Mouse (Mus musculus) liver, embryonic 16.5 days (tissue): ENCODE measurements around the gene Pim1. TPM values are rescaled to one million over a fixed set of nuclear protein-coding genes. Genes with fewer than 3 reads are reported as not detected.
"Not testable (repeated sequence)": the region's sequence is repeated elsewhere in the genome, so short reads cannot be mapped to it uniquely, and the experiment has no call there.

Experiments
- ATAC-seq: fragments of 200-750 bp; cut with Nextera tagmentation; 2 replicates; pipeline ENCODE4 v1.8.0; 2017; ENCODE audit warnings: low read depth, mild to moderate bottlenecking, moderate number of reproducible peaks, moderate library complexity
- H3K27ac ChIP-seq: fragments of 300-500 bp; sonication (generic); 2 replicates; pipeline ENCODE4 v1.5.1; 2014; ENCODE audit warnings: mild to moderate bottlenecking, low read length
- H3K27me3 ChIP-seq: fragments of 300-500 bp; sonication (generic); 2 replicates; pipeline ENCODE4 v1.6.1; 2014; ENCODE audit warnings: low read depth, low read length, mixed read lengths; ENCODE audit not compliant: control insufficient read depth, insufficient read depth
- H3K36me3 ChIP-seq: fragments of 300-500 bp; sonication (generic); 2 replicates; pipeline ENCODE4 v1.6.1; 2014; ENCODE audit warnings: mild to moderate bottlenecking; ENCODE audit not compliant: control insufficient read depth, insufficient read depth
- H3K4me1 ChIP-seq: fragments of 300-500 bp; sonication (generic); 2 replicates; pipeline ENCODE4 v1.6.1; 2014; ENCODE audit warnings: low read depth, low read length, mixed read lengths; ENCODE audit not compliant: control insufficient read depth
- H3K4me2 ChIP-seq: fragments of 300-500 bp; sonication (generic); 2 replicates; pipeline ENCODE4 v1.6.1; 2014; ENCODE audit warnings: low read depth, low read length, mixed read lengths
- H3K4me3 ChIP-seq: fragments of 300-500 bp; sonication (generic); 2 replicates; pipeline ENCODE4 v1.5.1; 2014; ENCODE audit warnings: low read depth, mild to moderate bottlenecking, low read length
- H3K9ac ChIP-seq: fragments of 300-500 bp; sonication (generic); 2 replicates; pipeline ENCODE4 v1.6.1; 2014; ENCODE audit warnings: low read depth, low read length
- H3K9me3 ChIP-seq: fragments of 300-500 bp; sonication (generic); replicated peaks from 2 replicates; pipeline ENCODE4 v1.6.1; 2016; ENCODE audit warnings: low read length; ENCODE audit not compliant: control insufficient read depth
- WGBS: fragments of 180-500 bp; shearing (Covaris S2); extraction: QIAGEN DNeasy Blood & Tissue Kit; methylation state at CpG from one replicate; pipeline ENCODE4 v1.1.7; 2014; ENCODE audit not compliant: insufficient replicate concordance; 5-methylcytosine and 5-hydroxymethylcytosine counted together
- polyA plus RNA-seq: library from polyadenylated mRNA; unstranded; fragments of >200 nt; fragmentation: Nextera tagmentation; extraction: Ambion mirVana; gene quantifications from 2 replicates; pipeline ENCODE4 v1.2.1, GENCODE M21; 2015

Gene Pim1
- polyA plus RNA-seq, 1 experiment from 2014 or later: 74.7 TPM

DNA sequence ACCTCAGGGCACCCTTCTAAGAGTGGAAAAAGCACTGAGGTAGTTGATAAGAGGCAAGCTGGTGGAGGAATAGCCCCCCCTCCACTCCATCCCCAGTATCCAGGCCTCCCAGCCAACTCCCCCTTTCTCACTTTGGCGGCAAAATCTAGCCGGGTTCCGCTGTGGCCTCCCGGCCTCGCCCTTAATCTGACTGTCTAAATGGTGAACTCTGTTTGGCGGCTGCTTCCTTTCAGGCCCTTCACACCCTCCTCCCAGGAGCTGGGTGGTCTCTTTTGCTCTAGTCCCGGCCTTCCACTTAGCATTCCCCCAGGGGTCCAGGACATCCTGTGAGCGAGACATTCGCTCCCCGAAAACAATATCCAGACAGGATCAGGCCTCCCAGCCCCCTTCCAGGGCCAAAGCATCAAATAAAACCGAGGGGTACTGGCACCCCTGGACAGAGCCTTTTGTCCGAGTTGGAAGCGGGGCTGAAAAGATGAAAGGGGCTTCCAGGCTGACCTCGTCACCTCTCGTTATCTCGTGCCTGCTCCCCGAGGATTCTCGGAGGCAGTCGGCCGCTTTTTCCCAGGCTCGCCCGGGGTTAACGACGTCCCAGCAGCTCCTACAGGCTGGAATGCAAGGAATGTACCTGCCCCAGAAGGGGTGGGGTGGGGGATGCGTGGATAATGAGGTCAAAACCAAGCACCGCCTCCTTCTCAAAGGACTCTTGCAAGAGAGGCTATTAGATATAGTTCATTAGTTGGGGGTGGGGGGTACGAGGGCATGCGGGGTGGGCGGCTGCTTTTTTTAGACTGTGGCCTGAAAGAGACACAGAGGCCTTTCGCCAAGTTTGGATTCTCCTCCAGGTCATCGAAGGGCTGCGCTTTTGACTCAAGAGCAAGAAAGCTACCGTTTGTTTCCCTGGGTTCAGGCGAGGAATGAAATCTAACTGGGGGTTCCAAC is 39.4 kb upstream of the Pim1 start:
- Histone ChIP-seq H3K27me3 (peaks cover 8% of the 10 kb centered on the region; the same call in 1 of the 2 replicates), H3K27ac (no peak overlapping the region), H3K36me3 (no peaks in the 10 kb centered on the region), H3K9ac (no peak overlapping the region), H3K9me3 (0 out of 2 replicates have a peak, but pooled peaks cover 5% of the 10 kb centered on the region), H3K4me1 (peaks cover 31% of the 10 kb centered on the region), H3K4me3 (no peak overlapping the region), H3K4me2 (no peak overlapping the region)
- no peak for ATAC-seq
- WGBS: 44% methylated on average over 34 of the region's 34 CpGs

DNA sequence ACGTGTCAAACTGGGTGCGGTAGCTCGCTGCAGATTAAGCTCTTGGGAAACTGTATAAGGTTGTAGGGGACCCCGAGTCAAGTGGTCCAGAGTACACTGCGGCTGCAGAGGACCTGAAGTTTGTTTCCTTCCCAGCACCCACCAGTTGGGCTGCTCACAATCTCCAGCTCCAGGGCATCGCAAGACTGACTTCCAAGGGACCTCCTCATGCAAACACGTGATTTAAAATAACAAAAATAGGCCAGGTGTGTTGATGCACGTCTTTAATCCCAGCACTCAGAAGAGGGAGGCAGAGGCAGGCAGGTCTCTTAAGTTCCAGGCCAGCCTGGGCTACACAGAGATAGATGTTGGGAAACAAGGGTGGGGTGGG is 38.7 kb upstream of the Pim1 start:
- WGBS: 60% methylated on average over 8 of the region's 8 CpGs
- Histone ChIP-seq H3K4me2 (no peak overlapping the region), H3K36me3 (no peaks in the 10 kb centered on the region), H3K9ac (no peak overlapping the region), H3K27me3 (peaks cover 8% of the 10 kb centered on the region; the same call in 1 of the 2 replicates), H3K4me1 (peaks cover 24% of the 10 kb centered on the region), H3K9me3 (0 out of 2 replicates have a peak, but pooled peaks cover 5% of the 10 kb centered on the region), H3K27ac (no peak overlapping the region), H3K4me3 (no peak overlapping the region)
- ATAC-seq: no peak

DNA sequence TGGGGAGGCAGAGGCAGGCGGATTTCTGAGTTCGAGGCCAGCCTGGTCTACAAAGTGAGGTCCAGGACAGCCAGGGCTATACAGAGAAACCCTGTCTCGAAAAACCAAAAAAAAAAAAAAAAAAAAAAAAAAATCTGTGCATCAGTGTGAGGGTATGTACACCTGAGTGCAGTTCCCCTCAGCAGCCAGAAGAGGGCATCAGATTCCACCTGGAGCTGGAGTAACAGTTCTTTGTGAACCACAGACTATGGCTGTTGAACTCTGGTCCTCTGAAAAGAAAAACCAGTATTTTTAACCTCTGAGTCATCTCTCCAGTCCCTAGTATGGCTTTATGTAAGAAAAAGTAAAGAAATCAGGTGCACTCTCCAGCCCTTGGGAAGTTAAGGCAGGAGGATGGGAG is 36.4 kb upstream of the Pim1 start:
- peaks cover 18% of the 10 kb centered on the region for H3K27me3 ChIP-seq
- ATAC-seq, H3K36me3 ChIP-seq, H3K27ac ChIP-seq, H3K4me2 ChIP-seq, H3K9ac ChIP-seq, H3K4me3 ChIP-seq, H3K9me3 ChIP-seq: not testable (repeated sequence)
- H3K4me1 ChIP-seq: peaks cover 14% of the 10 kb centered on the region
- WGBS: 83% methylated on average over 2 of the region's 3 CpGs

DNA sequence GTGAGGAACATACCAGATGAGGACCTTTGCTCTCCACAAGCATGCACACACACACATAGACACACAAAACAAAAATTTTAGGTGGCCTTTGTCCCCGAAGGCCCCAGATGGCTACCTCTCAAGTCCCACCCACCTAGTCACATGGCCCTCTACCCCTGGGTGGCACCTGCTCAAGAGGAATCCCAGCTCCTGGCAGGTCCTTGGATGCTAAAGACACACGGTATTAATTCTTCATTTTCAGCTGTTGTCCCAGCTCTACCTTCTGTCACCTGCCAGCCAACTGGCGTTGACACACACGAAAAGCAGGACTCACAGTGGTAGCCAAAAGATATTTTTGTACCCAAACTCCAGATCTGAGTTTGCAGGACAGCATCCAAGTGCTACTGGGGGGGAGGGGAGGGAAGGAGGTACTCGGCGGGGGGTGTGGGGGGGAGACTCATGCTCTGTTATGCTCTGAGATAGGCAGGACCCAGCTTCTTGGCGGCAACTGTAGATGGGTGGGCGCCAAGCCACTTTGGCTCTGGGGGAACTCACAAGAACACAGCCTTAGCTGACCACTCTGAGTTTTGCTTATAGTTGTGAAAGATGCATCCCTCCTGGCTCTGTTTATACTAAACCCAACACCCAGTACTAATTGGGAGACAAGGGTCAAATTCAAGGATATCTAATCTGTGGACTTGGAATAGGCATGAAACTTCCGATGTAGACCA is 35.0 kb upstream of the Pim1 start:
- Histone ChIP-seq H3K4me1 (peaks cover 8% of the 10 kb centered on the region), H3K27ac (no peak overlapping the region), H3K27me3 (peaks cover 33% of the 10 kb centered on the region), H3K9ac (no peak overlapping the region), H3K4me2 (no peak overlapping the region), H3K36me3 (no peaks in the 10 kb centered on the region), H3K9me3 (0 out of 2 replicates have a peak, but pooled peaks cover 5% of the 10 kb centered on the region), H3K4me3 (no peak overlapping the region)
- no peak for ATAC-seq
- WGBS: 78% methylated on average over 9 of the region's 9 CpGs

DNA sequence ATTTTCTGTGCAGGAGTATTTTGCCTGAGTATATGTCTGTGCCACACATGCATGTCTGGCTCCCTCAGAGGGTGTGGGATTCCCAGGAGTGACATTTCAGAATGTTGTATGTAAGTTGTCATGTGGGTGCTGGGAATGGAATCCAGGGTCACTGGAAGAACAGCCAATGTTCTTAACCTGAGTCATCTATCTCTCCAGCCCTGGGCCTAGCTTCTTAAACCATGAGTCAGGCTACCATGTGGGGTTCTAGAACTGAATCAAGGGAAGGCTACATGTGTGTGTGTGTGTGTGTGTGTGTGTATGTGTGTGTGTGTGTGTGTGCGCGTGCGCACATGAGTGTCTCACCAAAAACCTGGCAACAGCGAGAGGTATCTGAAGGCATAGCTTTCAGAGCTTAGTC is 34.1 kb upstream of the Pim1 start:
- Histone ChIP-seq H3K9ac (no peak overlapping the region), H3K4me2 (no peak overlapping the region), H3K27ac (no peak overlapping the region), H3K4me1 (peaks cover 3% of the 10 kb centered on the region), H3K36me3 (no peaks in the 10 kb centered on the region), H3K4me3 (no peak overlapping the region), H3K27me3 (peaks cover 36% of the 10 kb centered on the region), H3K9me3 (0 out of 2 replicates have a peak, but pooled peaks cover 5% of the 10 kb centered on the region)
- 84% methylated on average over 4 of the region's 4 CpGs for WGBS
- no peak; the same call in 1 of the 2 replicates for ATAC-seq

DNA sequence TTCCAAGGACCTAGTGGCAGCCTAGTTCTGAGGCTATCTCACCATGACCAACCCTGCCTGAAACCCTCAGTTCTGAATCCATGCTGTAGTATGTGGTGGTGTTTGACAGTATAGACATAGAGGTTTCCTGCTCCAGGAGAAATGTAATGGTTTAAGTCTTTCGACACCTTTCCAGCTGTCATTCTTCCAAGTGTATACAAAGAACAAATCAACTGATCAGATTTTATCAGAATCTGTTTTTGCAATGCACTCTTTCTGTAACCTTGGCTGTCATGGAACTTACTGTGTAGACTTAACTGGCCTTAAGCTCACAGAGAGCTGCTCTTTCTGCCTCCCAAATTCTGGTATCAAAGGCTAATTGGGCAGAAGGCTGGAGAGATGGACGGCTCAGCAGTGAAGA is 33.6 kb upstream of the Pim1 start:
- Histone ChIP-seq H3K4me2 (no peak overlapping the region), H3K27me3 (peaks cover 41% of the 10 kb centered on the region)
- 76% methylated on average over 2 of the region's 2 CpGs for WGBS

DNA sequence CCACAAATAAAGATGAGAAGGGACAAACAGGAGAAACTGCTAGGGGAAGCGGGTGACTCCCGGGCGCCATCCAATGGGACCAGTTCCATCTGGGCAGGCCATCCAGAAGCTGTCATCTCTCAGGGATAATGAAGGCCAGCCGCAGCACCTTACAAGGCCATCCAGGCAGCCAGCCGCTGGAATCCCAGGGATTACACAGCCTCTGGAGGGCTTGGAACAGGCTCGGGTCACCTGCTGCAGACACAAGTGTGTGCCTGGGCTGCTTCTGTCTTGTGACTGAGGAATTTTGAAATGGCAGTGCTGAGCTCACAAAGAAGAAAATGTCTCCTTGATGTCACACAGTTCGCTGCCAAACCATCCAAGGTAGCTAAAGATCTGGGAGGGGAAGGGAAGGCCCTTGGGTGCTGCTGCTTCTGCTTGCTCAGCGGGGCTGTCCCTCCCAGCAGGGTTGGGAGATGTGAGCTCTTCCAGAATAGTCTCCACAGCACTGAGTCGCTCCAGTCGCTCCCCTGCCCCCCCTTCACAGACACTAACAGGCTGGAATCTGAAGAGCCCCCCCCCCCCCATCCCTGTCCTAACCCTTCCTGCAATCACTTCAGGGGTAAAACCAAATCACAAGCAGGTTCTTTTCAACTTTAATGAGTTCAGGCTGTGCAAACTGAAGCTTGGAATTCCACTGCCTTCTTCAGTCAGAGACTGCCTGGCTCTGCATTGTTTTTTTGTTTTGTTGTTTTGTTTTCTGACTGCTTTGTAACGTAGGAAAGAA is 32.6 kb upstream of the Pim1 start:
- peaks cover 3% of the 10 kb centered on the region for H3K4me1 ChIP-seq
- H3K27me3 ChIP-seq: peaks cover 49% of the 10 kb centered on the region
- H3K9ac ChIP-seq: no peak overlapping the region
- 0 out of 2 replicates have a peak, but pooled peaks cover 5% of the 10 kb centered on the region for H3K9me3 ChIP-seq
- WGBS: 61% methylated on average over 11 of the region's 11 CpGs
- H3K27ac ChIP-seq: no peak overlapping the region
- no peak overlapping the region for H3K4me3 ChIP-seq
- no peak overlapping the region for H3K4me2 ChIP-seq
- ATAC-seq: no peak
- no peaks in the 10 kb centered on the region for H3K36me3 ChIP-seq

More for the DNA sequence above, 33.6 kb upstream of the Pim1 start:
- no peak overlapping the region for H3K4me3 ChIP-seq
- H3K36me3 ChIP-seq: no peaks in the 10 kb centered on the region
- H3K9ac ChIP-seq: no peak overlapping the region
- H3K4me1 ChIP-seq: peaks cover 3% of the 10 kb centered on the region
- no peak for ATAC-seq
- no peak overlapping the region for H3K27ac ChIP-seq
- H3K9me3 ChIP-seq: 0 out of 2 replicates have a peak, but pooled peaks cover 5% of the 10 kb centered on the region

DNA sequence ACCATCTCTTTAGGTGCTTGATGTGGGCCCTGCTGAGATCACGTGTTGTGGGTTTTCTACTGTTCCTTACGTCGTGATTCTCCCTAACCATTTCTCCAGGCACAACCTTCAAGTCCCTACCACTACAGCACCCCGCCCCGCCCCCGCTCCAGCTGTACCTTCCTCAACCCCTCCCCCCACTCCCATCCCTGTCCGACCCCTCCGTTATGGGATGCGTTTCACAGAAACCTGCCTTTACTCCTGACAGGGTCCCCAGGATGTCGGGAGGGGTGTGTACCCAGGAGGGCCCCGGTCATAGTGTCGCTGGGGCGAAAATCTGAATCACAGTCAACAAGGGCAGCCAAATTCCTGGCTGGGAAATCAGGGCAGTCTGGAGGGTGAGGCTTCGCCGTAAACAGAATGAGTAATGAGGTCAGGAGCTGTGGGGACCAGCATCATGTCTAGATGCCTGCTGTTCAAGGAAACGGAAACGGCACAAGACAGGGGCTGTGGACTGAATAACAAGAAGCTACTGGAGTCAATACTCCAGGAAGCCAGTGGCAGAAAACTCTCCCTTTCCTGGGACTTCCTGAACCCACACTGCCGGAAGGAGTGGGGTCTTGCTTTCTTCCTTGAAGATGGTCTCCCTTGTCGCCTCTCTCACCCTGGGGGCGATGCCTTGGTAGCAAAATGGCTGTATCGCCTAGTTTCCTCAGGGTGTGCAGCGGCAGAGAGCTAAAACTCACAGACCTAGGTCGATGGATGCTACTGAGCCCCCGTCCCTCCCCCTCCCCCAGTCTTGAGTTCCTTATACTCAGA is 31.0 kb upstream of the Pim1 start:
- H3K9ac ChIP-seq: no peak overlapping the region
- no peak overlapping the region; the same call in 1 of the 2 replicates for H3K27ac ChIP-seq

More for the DNA sequence above, 31.0 kb upstream of the Pim1 start:
- peak; percentile 50 for ATAC-seq
- 7% methylated on average over 24 of the region's 24 CpGs for WGBS
- H3K9me3 ChIP-seq: no peaks in the 10 kb centered on the region
- H3K4me3 ChIP-seq: no peak overlapping the region
- H3K36me3 ChIP-seq: no peaks in the 10 kb centered on the region
- peak overlapping the region; percentile 30; the same call in 1 of the 2 replicates for H3K4me2 ChIP-seq
- H3K4me1 ChIP-seq: peaks cover 6% of the 10 kb centered on the region
- peaks cover 64% of the 10 kb centered on the region for H3K27me3 ChIP-seq
